Mouse (Mus musculus) neural tube, embryonic 15.5 days (tissue): ENCODE measurements around the gene Gimap8. TPM values are rescaled to one million over a fixed set of nuclear protein-coding genes. Genes with fewer than 3 reads are reported as not detected.

Experiments used
- ATAC-seq: fragments of 200-750 bp; cut with Nextera tagmentation; 2 replicates; pipeline ENCODE4 v1.8.0; 2017; ENCODE audit warnings: mild to moderate bottlenecking, moderate TSS enrichment, moderate library complexity; ENCODE audit not compliant: low FRiP score
- H3K27ac ChIP-seq: fragments of 300-500 bp; sonication (generic); replicated peaks from 2 replicates; pipeline ENCODE4 v1.5.1; 2015; ENCODE audit warnings: mild to moderate bottlenecking, inconsistent platforms
- H3K27me3 ChIP-seq: fragments of 300-500 bp; sonication (generic); replicated peaks from 2 replicates; pipeline ENCODE4 v1.6.1; 2015; ENCODE audit warnings: inconsistent platforms
- H3K36me3 ChIP-seq: fragments of 300-500 bp; sonication (generic); 2 replicates; pipeline ENCODE4 v1.6.1; 2015; ENCODE audit warnings: inconsistent platforms
- H3K4me1 ChIP-seq: fragments of 300-500 bp; sonication (generic); 2 replicates; pipeline ENCODE4 v1.6.1; 2015; ENCODE audit warnings: inconsistent platforms
- H3K4me2 ChIP-seq: fragments of 300-500 bp; sonication (generic); 2 replicates; pipeline ENCODE4 v1.6.1; 2015; ENCODE audit warnings: inconsistent platforms, mild to moderate bottlenecking, moderate library complexity
- H3K4me3 ChIP-seq: fragments of 300-500 bp; sonication (generic); replicated peaks from 2 replicates; pipeline ENCODE4 v1.5.1; 2015; ENCODE audit warnings: mild to moderate bottlenecking, inconsistent platforms
- H3K9ac ChIP-seq: fragments of 300-500 bp; sonication (generic); replicated peaks from 2 replicates; pipeline ENCODE4 v1.6.1; 2015; ENCODE audit warnings: mild to moderate bottlenecking, inconsistent platforms
- H3K9me3 ChIP-seq: fragments of 300-500 bp; sonication (generic); replicated peaks from 2 replicates; pipeline ENCODE4 v1.6.1; 2016; ENCODE audit warnings: inconsistent platforms
- WGBS: fragments of 180-500 bp; shearing (Covaris S2); methylation state at CpG from one replicate; pipeline ENCODE4 v1.1.7; 2015; ENCODE audit warnings: mixed read lengths; 5-methylcytosine and 5-hydroxymethylcytosine counted together
- polyA plus RNA-seq: library from polyadenylated mRNA; unstranded; fragments of >200 nt; fragmentation: Nextera tagmentation; extraction: Ambion mirVana; gene quantifications from 2 replicates; pipeline ENCODE4 v1.2.1, GENCODE M21; 2015

Gimap8 gene
- polyA plus RNA-seq, 1 experiment from 2014 or later = 0.73 TPM

GRCm38 (mm10) chr6:48623460-48623859, 23.6 kb upstream of the Gimap8 start:
- peaks cover 21% of the 10 kb centered on the region for H3K4me1 ChIP-seq
- H3K27ac ChIP-seq = no peak overlapping the region
- H3K36me3 ChIP-seq = peaks cover 26% of the 10 kb centered on the region
- 50% methylated on average over 1 of the region's 1 CpGs for WGBS
- no peak overlapping the region for H3K4me3 ChIP-seq
- H3K9me3 ChIP-seq = no peaks in the 10 kb centered on the region
- no peak for ATAC-seq
- H3K9ac ChIP-seq = no peak overlapping the region
- H3K27me3 ChIP-seq = peaks cover 12% of the 10 kb centered on the region
- no peak overlapping the region for H3K4me2 ChIP-seq

- H3K9ac ChIP-seq = peak within 1 kb of the TSS; percentile 60
- H3K4me3 ChIP-seq = peak within 1 kb of the TSS; percentile 57
- no peaks in the 10 kb centered on the region for H3K9me3 ChIP-seq
- H3K36me3 ChIP-seq = peaks cover 4% of the 10 kb centered on the region; the same call in 1 of the 2 replicates
- no peak within 1 kb of the TSS for H3K27ac ChIP-seq
- no peak for ATAC-seq
- peaks cover 17% of the 10 kb centered on the region for H3K27me3 ChIP-seq
- H3K4me2 ChIP-seq = peak within 1 kb of the TSS; percentile 90
- WGBS = 27% methylated on average over 8 of the region's 8 CpGs
- H3K4me1 ChIP-seq = peaks cover 40% of the 10 kb centered on the region
Observed at GRCm38 (mm10) chr6:48626464-48626863, 20.6 kb upstream of the Gimap8 start, which contains the start of gene AI854703. TSS of gene AI854703 (plus strand) at chr6:48626764.

- Histone ChIP-seq H3K4me3 (peak overlapping the region; percentile 57), H3K4me1 (peaks cover 40% of the 10 kb centered on the region), H3K4me2 (peak overlapping the region; percentile 90), H3K36me3 (0 out of 2 replicates have a peak, but pooled peaks cover 6% of the 10 kb centered on the region), H3K27me3 (peaks cover 17% of the 10 kb centered on the region), H3K9ac (peak overlapping the region; percentile 60), H3K9me3 (no peaks in the 10 kb centered on the region), H3K27ac (no peak overlapping the region)
- under 1% methylated on average over 32 of the region's 32 CpGs for WGBS
- ATAC-seq = peak; percentile 67
Observed at GRCm38 (mm10) chr6:48626984-48627383, 20.1 kb upstream of the Gimap8 start.

GRCm38 (mm10) chr6:48627511-48627924, 19.5 kb upstream of the Gimap8 start:
- H3K4me1 ChIP-seq = peaks cover 40% of the 10 kb centered on the region
- no peak overlapping the region for H3K27ac ChIP-seq
- H3K4me3 ChIP-seq = peak overlapping the region; percentile 57
- peak overlapping the region; percentile 90 for H3K4me2 ChIP-seq
- 0 out of 2 replicates have a peak, but pooled peaks cover 9% of the 10 kb centered on the region for H3K36me3 ChIP-seq
- H3K9ac ChIP-seq = peak overlapping the region; percentile 60
- ATAC-seq = peak; percentile 11; the same call in 1 of the 2 replicates
- WGBS = 3% methylated on average over 7 of the region's 7 CpGs
- H3K27me3 ChIP-seq = peaks cover 17% of the 10 kb centered on the region
- H3K9me3 ChIP-seq = no peaks in the 10 kb centered on the region

- Histone ChIP-seq H3K36me3 (0 out of 2 replicates have a peak, but pooled peaks cover 9% of the 10 kb centered on the region), H3K4me2 (peak overlapping the region; percentile 90), H3K4me3 (no peak overlapping the region), H3K27ac (no peak overlapping the region), H3K9me3 (no peaks in the 10 kb centered on the region), H3K27me3 (peaks cover 17% of the 10 kb centered on the region), H3K9ac (no peak overlapping the region), H3K4me1 (peaks cover 40% of the 10 kb centered on the region)
- ATAC-seq = no peak
- 90% methylated on average over 3 of the region's 3 CpGs for WGBS
Observed at GRCm38 (mm10) chr6:48628377-48628776, 18.7 kb upstream of the Gimap8 start.

GRCm38 (mm10) chr6:48628808-48629660, 18.0 kb upstream of the Gimap8 start:
- 12% methylated on average over 51 of the region's 54 CpGs for WGBS
- H3K4me3 ChIP-seq = peak overlapping the region; percentile 48
- H3K4me2 ChIP-seq = peak overlapping the region; percentile 90
- H3K9ac ChIP-seq = peak overlapping the region; percentile 60
- 0 out of 2 replicates have a peak, but pooled peaks cover 9% of the 10 kb centered on the region for H3K36me3 ChIP-seq
- H3K9me3 ChIP-seq = no peaks in the 10 kb centered on the region
- H3K27me3 ChIP-seq = peaks cover 17% of the 10 kb centered on the region
- peak; percentile 72 for ATAC-seq
- peak overlapping the region; percentile 69 for H3K27ac ChIP-seq
- peaks cover 40% of the 10 kb centered on the region for H3K4me1 ChIP-seq

- Histone ChIP-seq H3K4me2 (peak overlapping the region; percentile 90), H3K9ac (peak overlapping the region; percentile 60), H3K27me3 (peaks cover 17% of the 10 kb centered on the region), H3K27ac (peak overlapping the region; percentile 69), H3K4me1 (peaks cover 40% of the 10 kb centered on the region), H3K4me3 (peak overlapping the region; percentile 48), H3K9me3 (no peaks in the 10 kb centered on the region), H3K36me3 (0 out of 2 replicates have a peak, but pooled peaks cover 9% of the 10 kb centered on the region)
- ATAC-seq = peak; percentile 21
- WGBS = 18% methylated on average over 13 of the region's 13 CpGs
Observed at GRCm38 (mm10) chr6:48629661-48630034, 17.4 kb upstream of the Gimap8 start.

GRCm38 (mm10) chr6:48630831-48631230, 16.2 kb upstream of the Gimap8 start:
- Histone ChIP-seq H3K9ac (no peak overlapping the region), H3K4me2 (no peak overlapping the region), H3K4me1 (peaks cover 40% of the 10 kb centered on the region), H3K36me3 (0 out of 2 replicates have a peak, but pooled peaks cover 9% of the 10 kb centered on the region), H3K27me3 (peaks cover 11% of the 10 kb centered on the region), H3K27ac (no peak overlapping the region), H3K9me3 (no peaks in the 10 kb centered on the region), H3K4me3 (no peak overlapping the region)
- no peak for ATAC-seq
- WGBS = 91% methylated on average over 8 of the region's 8 CpGs

- ATAC-seq = no peak
- 92% methylated on average over 2 of the region's 2 CpGs for WGBS
- no peak overlapping the region for H3K9ac ChIP-seq
- no peak overlapping the region for H3K4me3 ChIP-seq
- H3K9me3 ChIP-seq = no peaks in the 10 kb centered on the region
- H3K4me1 ChIP-seq = peaks cover 3% of the 10 kb centered on the region; the same call in 1 of the 2 replicates
- H3K36me3 ChIP-seq = 0 out of 2 replicates have a peak, but pooled peaks cover 9% of the 10 kb centered on the region
- no peaks in the 10 kb centered on the region; the same call in 1 of the 2 replicates for H3K27me3 ChIP-seq
- H3K27ac ChIP-seq = no peak overlapping the region
- no peak overlapping the region for H3K4me2 ChIP-seq
Observed at GRCm38 (mm10) chr6:48635105-48635504, 11.9 kb upstream of the Gimap8 start.

GRCm38 (mm10) chr6:48636515-48636914, 10.5 kb upstream of the Gimap8 start:
- Histone ChIP-seq H3K9me3 (no peaks in the 10 kb centered on the region), H3K4me3 (no peak overlapping the region), H3K36me3 (0 out of 2 replicates have a peak, but pooled peaks cover 7% of the 10 kb centered on the region), H3K4me2 (no peak overlapping the region), H3K27me3 (no peaks in the 10 kb centered on the region), H3K27ac (no peak overlapping the region), H3K4me1 (no peaks in the 10 kb centered on the region), H3K9ac (no peak overlapping the region)
- ATAC-seq = no peak
- WGBS = 39% methylated on average over 6 of the region's 6 CpGs

GRCm38 (mm10) chr6:48637811-48638500, 9.1 kb upstream of the Gimap8 start:
- no peak for ATAC-seq
- Histone ChIP-seq H3K4me2 (no peak overlapping the region), H3K4me3 (no peak overlapping the region), H3K27me3 (no peaks in the 10 kb centered on the region), H3K36me3 (no peaks in the 10 kb centered on the region), H3K9ac (no peak overlapping the region), H3K27ac (no peak overlapping the region), H3K9me3 (no peaks in the 10 kb centered on the region), H3K4me1 (no peaks in the 10 kb centered on the region)
- 67% methylated on average over 6 of the region's 6 CpGs for WGBS
